1 mouse cellular context compared by ENCODE assay signal in genomic region chr10:72669086-72669485, GRCm38 (mm10).
A peak's percentile ranks its signal among the peaks of the same experiment; 100 is the strongest.
TF ChIP-seq lines count a peak whose summit lies in the region.

No protein-coding gene starts in this region.

TF ChIP-seq in MEL, 35 proteins besides CTCF, POLR2A, EP300 and RAD21 (continued from another document):
- TF ChIP-seq KAT2A (conservative IDR thresholded peaks at IDR 0.05; ENCODE audit: low read depth, low read length) (no peak), TCF12 (IDR thresholded peaks at IDR 0.05; ENCODE audit: low read depth, low read length) (peak; percentile 95), CHD1 (IDR thresholded peaks at IDR 0.05; ENCODE audit: low read depth, low read length) (no peak), MEF2A (IDR thresholded peaks at IDR 0.05; ENCODE audit: extremely low read depth, insufficient replicate concordance, low read depth, low read length, poor library complexity, severe bottlenecking) (peak; percentile 97), ZMIZ1 (IDR thresholded peaks at IDR 0.05; ENCODE audit: low read depth, low read length) (no peak), HCFC1 (IDR thresholded peaks at IDR 0.05; ENCODE audit: low read depth, low read length) (no peak), MXI1 (IDR thresholded peaks at IDR 0.05; ENCODE audit: low read depth, low read length) (peak; percentile 37; the same call in 1 of the 2 replicates), RCOR1 (IDR thresholded peaks at IDR 0.05; ENCODE audit: low read depth, low read length) (peak; percentile 87), BHLHE40 (IDR thresholded peaks at IDR 0.05; ENCODE audit: borderline replicate concordance, low read depth, low read length) (peak; percentile 85), POLR2AphosphoS5 (IDR thresholded peaks at IDR 0.05; ENCODE audit: borderline replicate concordance, low read depth, low read length) (no peak), MYC (IDR thresholded peaks at IDR 0.05; ENCODE audit: low read depth, low read length) (no peak), USF1 (IDR thresholded peaks at IDR 0.05; ENCODE audit: low read depth, low read length) (no peak), USF2 (IDR thresholded peaks at IDR 0.05; ENCODE audit: borderline replicate concordance in 1 of 2, insufficient read depth in 1 of 2, low read depth in 1 of 2, low read length in 2 of 2) (no peak), GABPA (IDR thresholded peaks at IDR 0.05; ENCODE audit: low read depth, low read length) (no peak), ELF1 (IDR thresholded peaks at IDR 0.05; ENCODE audit: low read depth, low read length) (no peak), NRF1 (IDR thresholded peaks at IDR 0.05; ENCODE audit: insufficient read depth, low read depth, low read length, poor library complexity, severe bottlenecking) (no peak), UBTF (IDR thresholded peaks at IDR 0.05; ENCODE audit: borderline replicate concordance, insufficient read depth, low read depth, low read length) (no peak), MAFK (IDR thresholded peaks at IDR 0.05; ENCODE audit: borderline replicate concordance, low read depth, low read length) (peak; percentile 79; the same call in 1 of the 2 replicates)
